Mouse (Mus musculus) forebrain, embryonic 12.5 days (tissue): ENCODE data around the gene Zbtb6. TPM values are rescaled to one million over a fixed set of nuclear protein-coding genes. Genes with fewer than 3 reads are reported as not detected.

ENCODE experiments used
- ATAC-seq: fragments of 200-750 bp; cut with Nextera tagmentation; 2 replicates; pipeline ENCODE4 v1.8.0; 2017; ENCODE audit warnings: moderate TSS enrichment; ENCODE audit not compliant: low FRiP score
- H3K27ac ChIP-seq: fragments of 300-500 bp; sonication (generic); 2 replicates; pipeline ENCODE4 v1.5.1; 2016; ENCODE audit warnings: mild to moderate bottlenecking
- H3K27me3 ChIP-seq: fragments of 300-500 bp; sonication (generic); 2 replicates; pipeline ENCODE4 v1.6.1; 2016; ENCODE audit warnings: mild to moderate bottlenecking
- H3K36me3 ChIP-seq: fragments of 300-500 bp; sonication (generic); replicated peaks from 2 replicates; pipeline ENCODE4 v1.6.1; 2016; ENCODE audit warnings: mild to moderate bottlenecking
- H3K4me1 ChIP-seq: fragments of 300-500 bp; sonication (generic); 2 replicates; pipeline ENCODE4 v1.6.1; 2016
- H3K4me2 ChIP-seq: fragments of 300-500 bp; sonication (generic); 2 replicates; pipeline ENCODE4 v1.6.1; 2016; ENCODE audit warnings: mild to moderate bottlenecking, moderate library complexity
- H3K4me3 ChIP-seq: fragments of 300-500 bp; sonication (generic); replicated peaks from 2 replicates; pipeline ENCODE4 v1.5.1; 2016; ENCODE audit warnings: mild to moderate bottlenecking
- H3K9ac ChIP-seq: fragments of 300-500 bp; sonication (generic); 2 replicates; pipeline ENCODE4 v1.6.1; 2016; ENCODE audit warnings: mild to moderate bottlenecking
- H3K9me3 ChIP-seq: fragments of 300-500 bp; sonication (generic); 2 replicates; pipeline ENCODE4 v1.6.1; 2016
- WGBS: fragments of 180-500 bp; shearing (Covaris S2); methylation state at CpG from one replicate; pipeline ENCODE4 v1.1.7; 2016; 5-methylcytosine and 5-hydroxymethylcytosine counted together
- polyA plus RNA-seq: library from polyadenylated mRNA; unstranded; fragments of >200 nt; fragmentation: Nextera tagmentation; extraction: Ambion mirVana; gene quantifications from 2 replicates; pipeline ENCODE4 v1.2.1, GENCODE M21; 2016

The Zbtb6 gene
- 11.0 and 13.9 TPM in 2 replicates for polyA plus RNA-seq

- no peaks in the 10 kb centered on the region for H3K9me3 ChIP-seq
- H3K4me1 ChIP-seq: peaks cover 20% of the 10 kb centered on the region
- H3K27ac ChIP-seq: peak within 1 kb of the TSS; percentile 90
- peak within 1 kb of the TSS; percentile 84 for H3K4me3 ChIP-seq
- peak within 1 kb of the TSS; percentile 83 for H3K4me2 ChIP-seq
- WGBS: under 1% methylated on average over 51 of the region's 51 CpGs
- ATAC-seq: peak; percentile 99
- H3K36me3 ChIP-seq: 0 out of 2 replicates have a peak, but pooled peaks cover 3% of the 10 kb centered on the region
- H3K9ac ChIP-seq: peak within 1 kb of the TSS; percentile 89
- H3K27me3 ChIP-seq: no peaks in the 10 kb centered on the region
These were observed at the start of gene Zbtb6, which contains the start of the genes Zbtb26 and Rabgap1 for GRCm38 (mm10) chr2:37442611-37443591. Zbtb6 (minus strand) TSS chr2:37443171. Zbtb26 (minus strand) TSS chr2:37443135. Rabgap1 (plus strand) TSS chr2:37443279.

DNA sequence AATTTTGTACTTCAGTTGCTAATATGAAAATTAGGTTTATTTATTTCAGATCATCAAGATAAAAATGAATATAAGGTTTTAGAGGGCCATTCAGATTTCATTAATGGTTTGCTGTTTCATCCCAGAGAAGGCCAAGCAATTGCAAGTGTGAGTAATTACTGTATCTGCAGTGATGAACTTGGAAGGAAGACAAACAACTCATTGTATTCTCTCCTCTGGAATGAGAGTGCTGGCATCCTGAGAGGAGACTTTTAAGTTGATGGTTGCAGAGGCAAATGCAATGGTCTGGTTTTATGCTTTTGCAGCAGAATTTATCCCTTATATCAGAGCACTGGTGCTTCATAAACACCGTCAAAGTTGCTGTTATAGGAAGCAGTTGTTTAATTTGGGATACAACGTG lies 46.0 kb upstream of the Zbtb6 start:
- Histone ChIP-seq H3K4me3 (no peak overlapping the region), H3K9me3 (no peaks in the 10 kb centered on the region), H3K27me3 (no peaks in the 10 kb centered on the region), H3K9ac (no peak overlapping the region), H3K36me3 (peaks cover 57% of the 10 kb centered on the region), H3K4me2 (no peak overlapping the region), H3K4me1 (no peaks in the 10 kb centered on the region), H3K27ac (no peak overlapping the region)
- ATAC-seq: no peak
- 96% methylated on average over 2 of the region's 2 CpGs for WGBS

DNA sequence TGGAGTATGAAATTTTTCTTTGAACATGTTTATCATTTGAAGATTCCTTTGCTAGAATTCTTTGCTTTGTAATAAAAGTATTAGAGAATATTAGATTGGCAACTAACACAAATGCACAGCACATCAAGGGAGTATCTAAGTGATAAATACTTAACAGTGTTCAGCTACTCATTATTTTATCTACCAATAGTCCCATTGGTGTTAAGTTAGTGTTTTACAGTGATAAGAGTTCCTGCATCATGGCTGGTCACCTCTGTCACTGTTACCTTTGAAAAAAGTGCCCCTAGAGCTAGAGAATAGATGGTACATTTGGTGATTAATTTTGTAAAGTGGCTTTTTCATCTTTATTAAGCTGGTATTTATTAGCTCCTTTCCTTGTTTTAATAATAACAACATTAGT lies 43.4 kb upstream of the Zbtb6 start:
- ATAC-seq: no peak
- Histone ChIP-seq H3K9ac (no peak overlapping the region), H3K36me3 (peaks cover 54% of the 10 kb centered on the region), H3K4me2 (no peak overlapping the region), H3K27ac (no peak overlapping the region), H3K27me3 (no peaks in the 10 kb centered on the region), H3K9me3 (no peaks in the 10 kb centered on the region), H3K4me1 (no peaks in the 10 kb centered on the region), H3K4me3 (no peak overlapping the region)

GRCm38 (mm10) chr2:37485370-37485769 lies 42.4 kb upstream of the Zbtb6 start:
- no peak overlapping the region for H3K4me3 ChIP-seq
- H3K36me3 ChIP-seq: peaks cover 53% of the 10 kb centered on the region

DNA sequence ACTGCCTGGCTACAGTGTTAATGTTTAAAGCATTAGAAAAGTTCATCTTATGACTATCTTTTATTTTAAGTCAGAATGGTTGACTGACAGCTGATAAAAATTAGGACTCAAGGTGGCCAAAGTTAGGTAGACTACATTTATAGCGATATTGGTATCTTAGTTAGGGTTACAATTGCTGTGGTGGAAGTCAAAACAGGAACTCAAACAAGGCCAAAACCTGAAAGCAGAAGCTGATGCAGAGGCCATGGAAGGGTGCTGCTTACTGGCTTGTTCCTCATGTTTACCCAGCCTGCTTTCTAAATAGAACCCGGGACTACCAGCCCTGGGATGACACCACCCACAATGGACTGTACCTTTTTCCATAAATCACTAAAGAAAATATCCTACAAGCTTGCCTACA lies 41.2 kb upstream of the Zbtb6 start:
- Histone ChIP-seq H3K4me1 (no peaks in the 10 kb centered on the region), H3K27ac (no peak overlapping the region), H3K4me3 (no peak overlapping the region), H3K4me2 (no peak overlapping the region), H3K9me3 (no peaks in the 10 kb centered on the region), H3K27me3 (no peaks in the 10 kb centered on the region), H3K36me3 (peaks cover 44% of the 10 kb centered on the region), H3K9ac (no peak overlapping the region)
- WGBS: 95% methylated on average over 2 of the region's 2 CpGs
- ATAC-seq: no peak

More at GRCm38 (mm10) chr2:37485370-37485769, 42.4 kb upstream of the Zbtb6 start:
- ATAC-seq: no peak
- H3K9me3 ChIP-seq: no peaks in the 10 kb centered on the region
- H3K4me2 ChIP-seq: no peak overlapping the region
- H3K4me1 ChIP-seq: no peaks in the 10 kb centered on the region
- H3K27ac ChIP-seq: no peak overlapping the region
- H3K27me3 ChIP-seq: no peaks in the 10 kb centered on the region
- 91% methylated on average over 1 of the region's 1 CpGs for WGBS
- H3K9ac ChIP-seq: no peak overlapping the region

DNA sequence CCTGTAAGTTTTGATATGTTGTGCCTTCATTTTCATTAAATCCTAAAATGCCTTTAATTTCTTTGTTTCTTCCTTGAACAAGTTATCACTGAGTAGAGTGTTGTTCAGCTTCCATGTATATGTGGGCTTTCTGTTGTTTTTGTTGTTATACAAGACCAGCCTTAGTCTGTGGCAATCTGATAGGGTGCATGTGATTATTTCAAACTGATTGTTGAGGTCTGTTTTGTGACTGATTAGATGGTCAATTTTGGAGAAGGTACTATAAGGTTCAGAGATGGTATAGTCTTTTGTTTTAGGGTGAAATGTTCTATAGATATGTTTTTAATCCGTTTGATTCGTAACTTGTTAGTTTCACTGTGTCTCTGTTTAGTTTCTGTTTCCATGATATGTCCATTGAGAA lies 37.1 kb upstream of the Zbtb6 start:
- Histone ChIP-seq H3K27me3 (no peaks in the 10 kb centered on the region), H3K27ac (no peak overlapping the region), H3K4me3 (no peak overlapping the region), H3K4me1 (no peaks in the 10 kb centered on the region), H3K9me3 (no peaks in the 10 kb centered on the region), H3K9ac (no peak overlapping the region), H3K36me3 (peaks cover 64% of the 10 kb centered on the region), H3K4me2 (no peak overlapping the region)
- 93% methylated on average over 2 of the region's 2 CpGs for WGBS
- no peak for ATAC-seq

DNA sequence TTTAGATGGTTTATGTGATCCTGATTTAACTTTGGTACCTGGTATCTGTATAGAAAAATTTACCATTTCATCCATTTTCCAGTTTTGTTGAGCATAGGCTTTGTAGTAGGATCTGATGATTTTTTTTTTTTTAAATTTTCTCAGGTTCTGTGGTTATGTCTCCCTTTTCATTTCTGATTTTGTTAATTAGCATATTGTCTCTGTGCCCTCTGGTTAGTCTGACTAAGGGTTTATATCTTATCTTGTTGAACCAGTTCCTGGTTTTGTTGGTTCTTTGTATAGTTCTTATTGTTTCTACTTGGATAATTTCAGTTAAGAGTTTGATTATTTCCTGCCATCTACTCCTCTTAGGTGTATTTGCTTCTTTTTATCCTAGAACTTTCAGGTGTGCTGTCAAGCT lies 36.6 kb upstream of the Zbtb6 start:
- no peaks in the 10 kb centered on the region for H3K4me1 ChIP-seq
- H3K9ac ChIP-seq: no peak overlapping the region
- no peaks in the 10 kb centered on the region for H3K27me3 ChIP-seq
- no peak for ATAC-seq
- no peaks in the 10 kb centered on the region for H3K9me3 ChIP-seq
- H3K36me3 ChIP-seq: peaks cover 62% of the 10 kb centered on the region
- H3K4me2 ChIP-seq: no peak overlapping the region
- no peak overlapping the region for H3K27ac ChIP-seq
- H3K4me3 ChIP-seq: no peak overlapping the region

DNA sequence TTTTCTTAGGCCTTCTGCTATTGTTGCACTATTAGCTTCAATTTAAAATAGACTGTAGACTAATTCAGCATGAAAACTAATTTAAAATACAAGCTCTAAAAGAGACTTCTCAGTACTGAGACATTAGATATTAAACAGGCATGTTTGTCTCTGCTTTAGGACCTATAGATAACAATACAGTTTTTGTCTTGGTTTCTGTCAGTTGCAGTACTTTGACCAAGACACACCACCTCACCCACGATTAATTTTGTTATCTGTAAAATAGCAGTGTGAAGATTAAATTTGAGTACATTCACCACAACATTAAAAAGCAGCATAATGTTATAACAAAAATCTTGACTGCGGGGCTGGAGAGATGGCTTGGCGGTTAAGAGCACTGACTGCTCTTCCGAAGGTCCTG lies 23.3 kb upstream of the Zbtb6 start:
- Histone ChIP-seq H3K36me3 (peaks cover 15% of the 10 kb centered on the region), H3K4me1 (no peaks in the 10 kb centered on the region), H3K4me2 (no peak overlapping the region), H3K4me3 (no peak overlapping the region), H3K27me3 (no peaks in the 10 kb centered on the region), H3K27ac (no peak overlapping the region), H3K9ac (no peak overlapping the region), H3K9me3 (no peaks in the 10 kb centered on the region)
- no peak for ATAC-seq
- 94% methylated on average over 4 of the region's 4 CpGs for WGBS

GRCm38 (mm10) chr2:37460707-37461106 lies 17.7 kb upstream of the Zbtb6 start:
- H3K4me2 ChIP-seq: no peak overlapping the region
- H3K36me3 ChIP-seq: no peaks in the 10 kb centered on the region; the same call in 1 of the 2 replicates
- no peak for ATAC-seq
- WGBS: 97% methylated on average over 4 of the region's 4 CpGs
- H3K9me3 ChIP-seq: no peaks in the 10 kb centered on the region
- no peak overlapping the region for H3K4me3 ChIP-seq
- no peaks in the 10 kb centered on the region for H3K27me3 ChIP-seq
- H3K4me1 ChIP-seq: no peaks in the 10 kb centered on the region
- H3K27ac ChIP-seq: no peak overlapping the region
- H3K9ac ChIP-seq: no peak overlapping the region

DNA sequence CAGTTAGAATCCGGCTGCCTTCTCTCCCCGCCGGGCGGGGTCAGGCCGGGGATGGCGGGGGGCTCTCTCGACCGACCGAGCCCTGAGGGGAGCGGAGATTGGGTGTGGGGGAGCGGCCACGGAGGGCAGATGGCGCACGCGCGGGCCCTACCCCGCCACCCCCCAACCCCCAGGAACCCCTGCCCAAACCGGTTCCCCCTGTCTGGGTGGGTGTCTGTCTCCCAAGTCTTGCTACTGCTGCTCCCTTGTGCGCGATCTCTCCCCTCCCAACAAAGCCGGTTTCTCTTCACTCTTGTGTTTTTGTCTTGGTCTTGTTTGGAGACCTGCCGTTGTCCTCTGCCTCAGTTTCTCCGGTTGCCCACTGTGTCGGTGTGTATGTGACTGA lies 9.4 kb upstream of the Zbtb6 start:
- Histone ChIP-seq H3K27me3 (no peaks in the 10 kb centered on the region), H3K27ac (peak overlapping the region; percentile 83), H3K9me3 (no peaks in the 10 kb centered on the region), H3K4me1 (peaks cover 13% of the 10 kb centered on the region), H3K4me2 (peak overlapping the region; percentile 84), H3K36me3 (no peaks in the 10 kb centered on the region), H3K9ac (peak overlapping the region; percentile 93), H3K4me3 (peak overlapping the region; percentile 81)
- peak; percentile 81 for ATAC-seq
- under 1% methylated on average over 23 of the region's 24 CpGs for WGBS

DNA sequence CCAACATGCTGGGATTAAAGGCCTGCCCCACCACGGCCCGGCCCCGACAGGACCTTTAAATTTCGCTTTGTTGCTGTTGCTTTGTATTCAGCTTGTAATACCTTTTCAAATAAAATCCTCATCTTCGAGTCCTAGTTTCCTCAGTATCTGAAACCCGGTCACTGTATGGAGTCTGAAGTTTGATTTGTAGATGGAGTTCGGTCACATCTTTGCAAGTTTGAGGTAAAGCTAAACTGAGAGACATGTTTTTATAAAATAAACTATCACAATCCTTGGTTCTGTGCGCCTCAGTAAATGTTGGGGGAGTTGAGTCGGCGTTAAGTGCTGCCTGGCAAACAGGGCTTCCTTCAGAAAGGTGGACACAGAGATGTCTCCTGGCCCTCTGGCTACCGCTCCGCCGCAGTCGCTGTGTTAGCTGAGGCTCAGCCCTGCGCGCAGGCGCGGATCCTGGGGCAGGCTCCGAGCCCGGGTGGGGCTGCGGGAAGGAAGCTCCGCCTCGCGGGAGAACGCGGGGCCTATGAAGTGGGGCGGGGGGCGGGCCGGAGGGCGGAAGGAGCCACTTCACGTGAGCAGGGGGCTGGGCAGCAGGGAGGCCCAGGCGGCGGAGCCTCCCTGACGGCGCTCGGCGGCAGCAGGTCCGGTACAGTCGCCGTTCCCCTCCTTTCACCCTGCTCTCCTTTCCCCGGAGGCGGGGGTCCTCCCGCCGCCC lies 8.8 kb upstream of the Zbtb6 start:
- 9% methylated on average over 37 of the region's 44 CpGs for WGBS
- Histone ChIP-seq H3K27me3 (no peaks in the 10 kb centered on the region), H3K9me3 (no peaks in the 10 kb centered on the region), H3K27ac (peak overlapping the region; percentile 83), H3K9ac (peak overlapping the region; percentile 93), H3K4me3 (peak overlapping the region; percentile 81), H3K36me3 (no peaks in the 10 kb centered on the region), H3K4me1 (peaks cover 13% of the 10 kb centered on the region), H3K4me2 (peak overlapping the region; percentile 84)
- peak; percentile 99 for ATAC-seq

- Histone ChIP-seq H3K4me3 (peak overlapping the region; percentile 83), H3K27ac (peak overlapping the region; percentile 95), H3K4me2 (peak overlapping the region; percentile 81), H3K36me3 (peaks cover 29% of the 10 kb centered on the region), H3K9me3 (no peaks in the 10 kb centered on the region), H3K27me3 (no peaks in the 10 kb centered on the region), H3K4me1 (peaks cover 10% of the 10 kb centered on the region), H3K9ac (peak overlapping the region; percentile 80)
- 27% methylated on average over 7 of the region's 7 CpGs for WGBS
- ATAC-seq: peak; percentile 54
These were observed 11.4 kb downstream of the Zbtb6 start for GRCm38 (mm10) chr2:37431609-37432008.
